Mouse (Mus musculus) lung, adult 18-20 months (tissue): ENCODE results near the gene Ascl5.
A peak's percentile ranks its signal among the peaks of the same experiment; 100 is the strongest.

Source experiments
- DNase-seq, 2 experiments: peaks; one replicate each; pipeline ENCODE4 v3.0.0; 2022; ENCODE audit warnings: mixed read lengths in 2 of 2

The Ascl5 gene

GRCm38 (mm10) chr1:136050312-136051012 is at the start of gene Ascl5:
Gene Ascl5 (plus strand): TSS chr1:136050804.
- DNase-seq, result peak; percentile 10 to 16

GRCm38 (mm10) chr1:136001438-136001837 is 49.2 kb upstream of the Ascl5 start:
- DNase-seq, result peak; percentile 12 to 31

- no peak for DNase-seq
Observed at GRCm38 (mm10) chr1:136006292-136006748, 44.3 kb upstream of the Ascl5 start, which contains the start of gene Igfn1. Gene Igfn1 (minus strand): TSS chr1:136006342.

GRCm38 (mm10) chr1:136007211-136008158 is 43.1 kb upstream of the Ascl5 start, which contains the start of gene Tmem9:
Gene Tmem9 (plus strand): TSS chr1:136008150.
- DNase-seq, result peak; percentile 91 to 93

- DNase-seq, result no peak
Observed at GRCm38 (mm10) chr1:136008159-136008533, 42.5 kb upstream of the Ascl5 start.

GRCm38 (mm10) chr1:136010247-136010646 is 40.4 kb upstream of the Ascl5 start:
- DNase-seq, result no peak

GRCm38 (mm10) chr1:136013513-136013912 is 37.1 kb upstream of the Ascl5 start:
- DNase-seq, result no peak

GRCm38 (mm10) chr1:136014796-136015502 is 35.7 kb upstream of the Ascl5 start:
- DNase-seq, result no peak

- DNase-seq, result no peak
Observed at GRCm38 (mm10) chr1:136017307-136017706, 33.3 kb upstream of the Ascl5 start.

GRCm38 (mm10) chr1:136017907-136018313 is 32.7 kb upstream of the Ascl5 start:
- DNase-seq, result peak; percentile 92 to 94

- DNase-seq, result peak; percentile 50 to 60
Observed at GRCm38 (mm10) chr1:136018390-136019189, 32.0 kb upstream of the Ascl5 start.

- DNase-seq, result no peak
Observed at GRCm38 (mm10) chr1:136030201-136030600, 20.4 kb upstream of the Ascl5 start.

GRCm38 (mm10) chr1:136031697-136032096 is 18.9 kb upstream of the Ascl5 start:
- DNase-seq, result no peak

GRCm38 (mm10) chr1:136032961-136033360 is 17.6 kb upstream of the Ascl5 start:
- DNase-seq, result no peak

GRCm38 (mm10) chr1:136038746-136039538 is 11.7 kb upstream of the Ascl5 start:
- DNase-seq, result no peak

GRCm38 (mm10) chr1:136040452-136040851 is 10.2 kb upstream of the Ascl5 start:
- DNase-seq, result no peak

GRCm38 (mm10) chr1:136040874-136041273 is 9.7 kb upstream of the Ascl5 start:
- DNase-seq, result no peak

GRCm38 (mm10) chr1:136045774-136046173 is 4.8 kb upstream of the Ascl5 start:
- peak; percentile 30 to 33 for DNase-seq

- DNase-seq, result no peak
Observed at GRCm38 (mm10) chr1:136047432-136047831, 3.2 kb upstream of the Ascl5 start.

GRCm38 (mm10) chr1:136047894-136048293 is 2.7 kb upstream of the Ascl5 start:
- DNase-seq, result no peak

- peak; percentile 13 to 21 for DNase-seq
Observed at GRCm38 (mm10) chr1:136051013-136051315, 360 bp downstream of the Ascl5 start.
